Mouse (Mus musculus): ENCODE measurements at regions not wholly inside any gene's neighbourhood (a gene's known extent, or its start where the extent isn't known, plus 50 kb on each side); places are given as distances from the start of the nearest gene placed in this dataset.

DNA sequence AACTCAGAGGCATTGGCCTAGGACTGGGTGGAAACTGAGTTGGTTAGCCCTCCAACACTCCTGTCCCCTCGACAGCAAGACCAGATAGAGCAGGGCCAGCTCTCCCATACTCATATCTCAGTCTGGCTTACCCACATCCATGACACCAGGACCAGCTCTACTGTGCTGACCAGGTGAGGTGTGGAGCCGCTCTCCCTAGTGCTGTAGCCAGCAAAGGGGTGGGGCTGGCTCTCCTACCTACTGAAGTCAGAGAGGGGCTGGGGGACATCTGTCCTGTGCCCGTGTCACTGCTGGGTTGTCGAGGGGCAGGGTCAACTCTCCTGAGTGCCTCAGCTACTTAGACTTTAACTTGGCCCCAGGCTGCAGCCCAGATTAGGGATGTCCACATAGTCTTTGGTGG, 145.8 kb upstream of the Plppr1 start:
- H3K36me3 ChIP-seq (ENCODE audit: control insufficient read depth, insufficient read depth) = no peaks in the 10 kb centered on the region
- H3K27ac ChIP-seq (ENCODE audit: low read length) = no peak overlapping the region
- WGBS = 70% methylated on average over 4 of the region's 4 CpGs
- ATAC-seq (replicated peaks; ENCODE audit: extremely low read depth, insufficient read depth, low FRiP score) = no peak
- no peak overlapping the region for H3K4me3 ChIP-seq (ENCODE audit: low read length)
- H3K4me1 ChIP-seq (ENCODE audit: control insufficient read depth, insufficient read depth, low read length) = no peaks in the 10 kb centered on the region
- no peak overlapping the region for H3K4me2 ChIP-seq (ENCODE audit: low read depth, low read length)
- H3K27me3 ChIP-seq (ENCODE audit: control insufficient read depth, insufficient read depth, low read length) = no peaks in the 10 kb centered on the region
- H3K9me3 ChIP-seq (replicated peaks; ENCODE audit: control insufficient read depth, low read length) = no peaks in the 10 kb centered on the region
- no peak overlapping the region for H3K9ac ChIP-seq (ENCODE audit: low read length)

- Histone ChIP-seq H3K9ac (ENCODE audit: low read length) (no peak overlapping the region), H3K4me3 (ENCODE audit: low read length) (no peak overlapping the region), H3K27me3 (ENCODE audit: control insufficient read depth, insufficient read depth, low read length) (no peaks in the 10 kb centered on the region), H3K4me1 (ENCODE audit: control insufficient read depth, insufficient read depth, low read length) (no peaks in the 10 kb centered on the region), H3K27ac (ENCODE audit: low read length) (no peak overlapping the region), H3K9me3 (replicated peaks; ENCODE audit: control insufficient read depth, low read length) (no peaks in the 10 kb centered on the region), H3K36me3 (ENCODE audit: control insufficient read depth, insufficient read depth) (no peaks in the 10 kb centered on the region), H3K4me2 (ENCODE audit: low read depth, low read length) (no peak overlapping the region)
- ATAC-seq (replicated peaks; ENCODE audit: extremely low read depth, insufficient read depth, low FRiP score) = no peak
- WGBS = 76% methylated on average over 4 of the region's 4 CpGs
Observed at GRCm38 (mm10) chr4:48924576-48925459, 134.3 kb upstream of the Plppr1 start.

DNA sequence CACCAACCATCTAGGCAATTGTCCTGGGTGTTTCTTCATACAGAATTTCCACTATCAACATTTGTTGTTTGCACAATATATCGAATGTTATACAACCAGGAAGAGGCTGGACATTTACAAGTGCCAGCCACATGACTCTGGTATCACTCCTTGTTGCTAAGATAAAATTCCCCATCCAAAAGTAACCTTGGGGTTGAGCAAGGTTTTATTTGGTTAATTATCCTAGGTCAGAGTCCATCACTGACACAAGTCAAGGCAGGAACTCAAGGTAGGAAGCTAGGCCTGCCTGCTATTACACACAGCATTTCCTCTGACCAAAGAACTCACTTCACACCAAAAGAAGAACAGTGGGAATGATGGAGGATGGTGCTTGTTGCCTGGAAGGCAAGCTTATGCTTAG, 120.7 kb upstream of the Plppr1 start:
- Histone ChIP-seq H3K9me3 (replicated peaks; ENCODE audit: control insufficient read depth, low read length) (no peaks in the 10 kb centered on the region), H3K4me1 (ENCODE audit: control insufficient read depth, insufficient read depth, low read length) (no peaks in the 10 kb centered on the region), H3K36me3 (ENCODE audit: control insufficient read depth, insufficient read depth) (no peaks in the 10 kb centered on the region), H3K27me3 (ENCODE audit: control insufficient read depth, insufficient read depth, low read length) (no peaks in the 10 kb centered on the region), H3K27ac (ENCODE audit: low read length) (no peak overlapping the region), H3K9ac (ENCODE audit: low read length) (no peak overlapping the region), H3K4me2 (ENCODE audit: low read depth, low read length) (no peak overlapping the region), H3K4me3 (ENCODE audit: low read length) (no peak overlapping the region)
- no peak for ATAC-seq (replicated peaks; ENCODE audit: extremely low read depth, insufficient read depth, low FRiP score)
- WGBS = 78% methylated on average over 1 of the region's 1 CpGs

DNA sequence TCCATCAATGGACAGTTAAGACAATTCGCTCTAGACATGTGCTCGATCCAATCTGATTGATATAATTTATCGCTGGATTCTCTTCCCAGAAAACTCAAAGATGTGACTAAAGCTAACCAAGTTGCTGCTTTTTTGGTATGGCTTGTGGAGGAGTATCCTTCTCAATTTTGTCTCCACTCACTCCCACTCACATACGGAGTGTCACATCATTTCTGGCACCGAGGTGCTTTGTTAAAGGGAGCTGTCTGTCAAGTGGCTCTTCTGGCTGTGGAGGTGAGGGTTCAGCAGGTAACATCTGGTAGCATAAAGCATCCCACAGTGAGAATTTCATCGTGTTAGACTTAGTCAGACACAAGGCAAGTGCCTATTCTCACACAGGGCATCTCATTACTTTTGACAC, 120.2 kb upstream of the Plppr1 start:
- no peak overlapping the region for H3K4me3 ChIP-seq (ENCODE audit: low read length)
- H3K27me3 ChIP-seq (ENCODE audit: control insufficient read depth, insufficient read depth, low read length) = no peaks in the 10 kb centered on the region
- no peaks in the 10 kb centered on the region for H3K4me1 ChIP-seq (ENCODE audit: control insufficient read depth, insufficient read depth, low read length)
- no peaks in the 10 kb centered on the region for H3K36me3 ChIP-seq (ENCODE audit: control insufficient read depth, insufficient read depth)
- H3K4me2 ChIP-seq (ENCODE audit: low read depth, low read length) = no peak overlapping the region
- no peak overlapping the region for H3K27ac ChIP-seq (ENCODE audit: low read length)
- 80% methylated on average over 6 of the region's 6 CpGs for WGBS
- H3K9ac ChIP-seq (ENCODE audit: low read length) = no peak overlapping the region
- no peak for ATAC-seq (replicated peaks; ENCODE audit: extremely low read depth, insufficient read depth, low FRiP score)
- no peaks in the 10 kb centered on the region for H3K9me3 ChIP-seq (replicated peaks; ENCODE audit: control insufficient read depth, low read length)

DNA sequence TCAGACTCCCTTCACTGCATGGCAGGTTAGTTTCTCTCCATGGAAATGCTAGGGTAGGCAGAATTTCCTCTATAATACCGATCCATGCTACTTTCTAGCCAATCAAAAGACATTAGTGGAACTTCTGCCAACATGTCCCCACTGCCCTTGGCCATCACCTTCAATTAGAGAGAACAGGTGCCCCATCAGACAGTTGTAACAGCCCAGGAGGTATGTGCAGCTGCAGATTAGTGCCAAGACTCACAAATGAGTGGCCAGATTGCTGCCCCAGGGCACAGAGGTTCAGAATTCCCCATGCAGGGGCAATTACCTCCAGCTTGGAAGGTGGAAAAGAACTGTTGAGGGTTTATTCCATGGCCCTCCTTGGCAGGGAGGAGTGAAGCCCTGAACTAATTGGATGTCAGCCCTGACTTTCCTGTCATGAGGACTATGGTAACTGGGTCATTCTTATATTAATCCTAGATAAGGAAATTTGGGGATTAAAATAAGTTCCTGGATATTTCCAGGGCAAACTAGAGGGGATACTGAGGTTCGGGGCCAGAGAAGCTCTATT, 113.7 kb upstream of the Plppr1 start:
- no peaks in the 10 kb centered on the region for H3K27me3 ChIP-seq (ENCODE audit: control insufficient read depth, insufficient read depth, low read length)
- no peaks in the 10 kb centered on the region for H3K36me3 ChIP-seq (ENCODE audit: control insufficient read depth, insufficient read depth)
- H3K9ac ChIP-seq (ENCODE audit: low read length) = no peak overlapping the region
- ATAC-seq (replicated peaks; ENCODE audit: extremely low read depth, insufficient read depth, low FRiP score) = no peak
- no peaks in the 10 kb centered on the region for H3K9me3 ChIP-seq (replicated peaks; ENCODE audit: control insufficient read depth, low read length)
- no peak overlapping the region for H3K4me3 ChIP-seq (ENCODE audit: low read length)
- no peak overlapping the region for H3K27ac ChIP-seq (ENCODE audit: low read length)
- 90% methylated on average over 2 of the region's 2 CpGs for WGBS
- H3K4me2 ChIP-seq (ENCODE audit: low read depth, low read length) = no peak overlapping the region
- no peaks in the 10 kb centered on the region for H3K4me1 ChIP-seq (ENCODE audit: control insufficient read depth, insufficient read depth, low read length)

DNA sequence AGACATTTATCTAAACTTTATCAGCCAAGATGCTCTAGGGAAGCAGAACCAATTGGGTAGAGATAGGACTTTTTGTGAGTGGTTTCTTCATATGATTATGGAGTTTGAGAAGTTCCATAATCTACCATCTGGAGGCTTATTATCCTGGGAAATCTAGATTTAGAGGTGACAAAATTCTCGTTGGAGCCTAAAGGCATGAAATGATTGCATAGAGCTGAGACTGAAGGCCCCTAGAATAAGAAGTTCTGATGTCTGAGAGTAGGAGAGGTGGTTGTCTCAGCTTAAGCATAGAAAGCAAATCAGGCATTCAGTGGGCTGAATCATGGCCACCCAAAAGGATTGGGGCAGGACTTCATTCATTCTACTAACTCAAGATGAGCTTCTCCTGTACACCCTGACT, 106.1 kb upstream of the Plppr1 start:
- Histone ChIP-seq H3K36me3 (ENCODE audit: control insufficient read depth, insufficient read depth) (no peaks in the 10 kb centered on the region), H3K9ac (ENCODE audit: low read length) (no peak overlapping the region), H3K27me3 (ENCODE audit: control insufficient read depth, insufficient read depth, low read length) (no peaks in the 10 kb centered on the region), H3K27ac (ENCODE audit: low read length) (no peak overlapping the region), H3K4me3 (ENCODE audit: low read length) (no peak overlapping the region), H3K4me2 (ENCODE audit: low read depth, low read length) (no peak overlapping the region), H3K4me1 (ENCODE audit: control insufficient read depth, insufficient read depth, low read length) (no peaks in the 10 kb centered on the region), H3K9me3 (replicated peaks; ENCODE audit: control insufficient read depth, low read length) (no peaks in the 10 kb centered on the region)
- no peak for ATAC-seq (replicated peaks; ENCODE audit: extremely low read depth, insufficient read depth, low FRiP score)
- 49% methylated on average over 1 of the region's 1 CpGs for WGBS

DNA sequence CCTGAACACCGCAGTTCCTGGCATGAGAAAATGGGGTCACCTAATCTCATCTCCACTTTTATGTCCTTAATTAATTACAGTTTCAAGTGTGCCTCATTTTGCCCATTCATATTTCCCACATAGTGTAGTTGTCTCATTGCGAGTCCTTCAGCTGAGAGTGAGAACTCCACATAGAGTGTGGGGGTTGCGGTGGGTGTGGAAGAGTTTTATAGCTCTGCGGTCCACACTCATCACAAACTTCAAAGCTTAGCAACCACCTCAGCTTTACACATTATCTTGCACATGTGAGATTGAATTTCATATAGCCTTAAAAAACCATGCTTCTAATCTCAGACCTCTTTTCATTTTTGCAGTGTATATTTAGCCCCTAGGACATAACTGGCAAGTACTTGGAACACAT, 83.3 kb upstream of the Plppr1 start:
- 92% methylated on average over 4 of the region's 4 CpGs for WGBS
- H3K27me3 ChIP-seq (ENCODE audit: control insufficient read depth, insufficient read depth, low read length) = no peaks in the 10 kb centered on the region
- no peak overlapping the region for H3K27ac ChIP-seq (ENCODE audit: low read length)
- ATAC-seq (replicated peaks; ENCODE audit: extremely low read depth, insufficient read depth, low FRiP score) = no peak
- no peaks in the 10 kb centered on the region for H3K9me3 ChIP-seq (replicated peaks; ENCODE audit: control insufficient read depth, low read length)
- H3K4me2 ChIP-seq (ENCODE audit: low read depth, low read length) = no peak overlapping the region
- no peaks in the 10 kb centered on the region for H3K4me1 ChIP-seq (ENCODE audit: control insufficient read depth, insufficient read depth, low read length)
- no peaks in the 10 kb centered on the region for H3K36me3 ChIP-seq (ENCODE audit: control insufficient read depth, insufficient read depth)
- no peak overlapping the region for H3K9ac ChIP-seq (ENCODE audit: low read length)
- no peak overlapping the region for H3K4me3 ChIP-seq (ENCODE audit: low read length)

DNA sequence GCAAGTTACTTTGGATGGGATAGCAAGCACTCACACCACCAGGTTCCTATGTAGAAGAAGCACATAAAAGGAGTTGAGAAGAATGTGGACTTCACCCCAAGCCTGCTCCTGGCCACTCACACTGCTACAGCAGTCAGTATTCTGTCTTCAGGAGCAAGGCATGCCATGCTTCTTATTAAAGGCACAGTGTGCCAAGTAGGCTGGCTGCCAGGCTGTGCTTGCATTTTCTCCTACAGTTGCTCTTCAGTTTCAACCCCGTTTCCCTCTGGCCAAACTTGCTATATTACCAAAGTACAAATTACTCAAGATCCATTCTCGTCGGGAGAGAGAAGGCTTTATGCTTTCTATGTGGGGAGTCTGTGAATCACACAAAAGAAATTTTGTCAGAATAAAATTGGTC, 67.1 kb upstream of the Plppr1 start:
- whole genome bisulfite sequencing = 75% methylated on average over 3 of the region's 3 CpGs
- peaks cover 2% of the 10 kb centered on the region; the same call in 1 of the 2 replicates for H3K4me1 ChIP-seq (ENCODE audit: control insufficient read depth, insufficient read depth, low read length)
- H3K9ac ChIP-seq (ENCODE audit: low read length) = no peak overlapping the region
- H3K4me2 ChIP-seq (ENCODE audit: low read depth, low read length) = no peak overlapping the region
- H3K9me3 ChIP-seq (replicated peaks; ENCODE audit: control insufficient read depth, low read length) = no peaks in the 10 kb centered on the region
- no peaks in the 10 kb centered on the region for H3K36me3 ChIP-seq (ENCODE audit: control insufficient read depth, insufficient read depth)
- no peak for ATAC-seq (replicated peaks; ENCODE audit: extremely low read depth, insufficient read depth, low FRiP score)
- H3K27ac ChIP-seq (ENCODE audit: low read length) = no peak overlapping the region
- no peak overlapping the region for H3K4me3 ChIP-seq (ENCODE audit: low read length)
- H3K27me3 ChIP-seq (ENCODE audit: control insufficient read depth, insufficient read depth, low read length) = no peaks in the 10 kb centered on the region
